Mouse (Mus musculus): ENCODE results near the gene Arl4a.
A peak's percentile ranks its signal among the peaks of the same experiment; 100 is the strongest.

Arl4a gene

DNA sequence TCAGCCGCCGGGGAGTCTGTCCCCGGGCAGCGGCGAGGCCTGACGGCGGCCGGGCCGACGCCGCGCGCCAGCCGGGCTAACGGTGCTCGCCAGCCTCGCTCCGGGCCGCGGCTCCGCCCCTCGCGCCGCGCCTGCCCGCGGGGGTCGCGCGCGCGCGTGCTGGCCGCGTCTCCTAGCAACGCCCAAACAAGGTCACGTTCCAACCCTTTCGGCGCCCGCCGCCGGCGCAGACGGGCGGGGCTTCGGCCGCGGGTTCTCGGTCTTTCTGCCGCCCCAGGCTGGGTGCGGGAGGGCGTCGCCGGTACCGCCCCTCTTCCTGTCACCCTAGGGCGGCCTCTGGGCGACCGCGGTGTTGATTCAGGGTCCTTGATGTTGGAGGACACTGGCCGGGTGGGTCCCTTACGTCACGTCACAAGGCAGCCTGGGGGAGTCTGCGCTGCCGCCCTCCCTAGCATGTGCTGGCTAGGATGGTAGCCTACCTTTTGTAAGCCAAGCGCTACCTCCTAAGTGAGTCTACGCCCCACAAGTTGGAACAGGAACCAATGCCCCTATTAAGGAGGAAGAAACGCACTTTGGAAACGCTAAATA is at the start of gene Arl4a:
TSS of gene Arl4a (minus strand) at position 150 of the 588 bp plus-strand sequence.
- peak; percentile 82 to 90 for DNase-seq (ENCODE audit: low spot score in 2 of 2)

DNA sequence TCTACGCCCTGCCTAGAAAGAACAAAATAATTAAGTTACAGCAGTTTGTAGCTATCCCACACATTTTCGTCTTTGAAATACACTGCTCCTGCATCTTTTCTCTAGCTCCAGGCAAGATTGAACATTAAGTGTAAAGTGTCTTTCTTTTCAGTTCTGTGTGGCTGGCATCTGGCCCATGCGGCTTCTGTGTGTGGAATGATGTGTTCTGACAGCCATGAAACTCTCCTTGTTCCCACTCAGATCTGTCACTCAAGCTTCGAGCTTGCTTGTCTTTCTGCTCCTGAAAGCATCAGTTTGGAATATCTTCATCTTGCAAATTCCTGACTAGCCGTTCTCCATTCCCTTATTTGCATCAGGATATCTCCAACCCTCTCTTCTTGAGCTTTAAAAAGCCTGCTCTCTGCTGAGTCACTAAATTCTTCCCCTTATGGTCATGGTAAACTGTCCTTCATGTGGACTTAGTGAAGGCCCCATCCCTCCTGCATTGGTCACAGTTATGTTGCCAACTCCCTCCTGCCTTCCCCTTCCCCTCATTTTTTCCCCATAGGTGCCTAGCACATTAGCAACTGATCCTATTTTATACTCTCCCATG is 48.0 kb upstream of the Arl4a start:
- no peak for DNase-seq (ENCODE audit: low spot score in 2 of 2)

DNA sequence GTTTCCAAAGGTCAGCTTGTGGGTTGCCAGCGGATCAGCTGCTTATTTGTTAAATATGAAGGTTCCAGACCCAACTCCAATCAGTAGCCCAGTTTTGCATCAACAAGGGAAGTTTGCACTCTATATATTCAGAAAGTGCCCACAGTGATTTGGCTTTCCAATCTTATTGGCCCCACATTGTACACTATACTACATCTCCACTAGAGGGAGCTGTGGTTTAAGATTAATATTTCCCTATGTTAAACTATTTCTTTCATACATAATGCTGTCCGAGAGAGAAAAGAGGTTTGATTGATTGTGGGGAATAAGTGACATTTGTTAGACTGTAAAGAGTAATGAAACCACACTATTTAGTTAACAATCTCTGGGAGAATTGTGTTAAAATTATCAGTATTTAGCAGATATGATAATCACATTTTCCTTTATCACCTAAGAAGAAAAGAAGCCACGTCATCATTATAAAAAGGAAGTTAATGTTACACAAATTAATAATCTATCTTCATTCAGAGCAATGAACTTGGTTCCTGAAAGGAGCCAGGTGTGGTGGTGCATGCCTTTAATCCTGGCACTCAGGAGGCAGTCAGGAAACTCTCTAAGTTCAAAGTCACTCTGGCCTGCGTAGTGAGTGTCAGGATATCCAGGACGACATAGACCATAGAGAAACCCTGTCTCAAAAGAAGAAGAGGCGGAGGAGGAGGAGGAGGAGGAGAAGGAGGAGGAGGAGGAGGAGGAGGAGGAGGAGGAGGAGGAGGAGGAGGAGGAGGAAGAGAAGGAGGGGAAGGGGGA is 44.8 kb upstream of the Arl4a start:
- no peak for DNase-seq (ENCODE audit: low spot score in 2 of 2)

DNA sequence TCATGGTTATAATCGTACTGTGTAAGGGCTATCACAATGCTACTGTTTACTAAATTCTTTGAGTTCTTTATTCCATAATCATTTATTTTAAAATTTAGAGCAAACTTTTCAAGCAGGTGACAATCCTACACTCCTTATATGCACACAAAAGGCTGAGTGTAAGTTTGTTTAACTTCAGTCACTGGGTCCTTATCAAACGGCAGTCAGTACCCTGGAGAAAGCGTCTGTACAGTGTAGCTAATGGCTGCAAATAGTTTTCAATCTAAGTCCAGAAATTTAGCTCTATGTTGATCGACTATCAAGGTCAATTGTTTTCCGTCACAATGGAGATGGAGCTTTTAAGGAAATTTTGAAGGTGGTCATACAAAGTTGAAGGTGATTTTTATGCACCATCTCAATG is 44.2 kb upstream of the Arl4a start:
- no peak for DNase-seq (ENCODE audit: low spot score in 2 of 2)

DNA sequence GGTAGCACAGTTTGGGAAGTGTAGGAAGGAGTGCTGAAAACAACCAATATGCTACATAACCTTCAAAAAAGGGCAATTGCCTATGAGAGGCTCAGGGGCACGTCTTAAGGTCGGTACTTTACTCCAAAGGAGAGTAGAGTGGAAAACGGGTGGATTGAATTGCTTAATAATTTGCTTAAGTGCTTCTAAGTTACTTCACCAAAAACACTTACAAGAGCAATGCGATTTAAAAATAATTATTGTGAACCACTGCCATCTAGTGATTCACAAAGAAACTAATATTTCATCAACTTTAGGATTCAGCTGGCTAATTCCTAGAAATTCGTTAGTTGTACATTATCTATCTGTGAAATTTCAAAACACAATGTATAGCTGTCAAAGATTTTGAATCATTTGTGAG is 35.8 kb upstream of the Arl4a start:
- no peak for DNase-seq (ENCODE audit: low spot score in 2 of 2)

DNA sequence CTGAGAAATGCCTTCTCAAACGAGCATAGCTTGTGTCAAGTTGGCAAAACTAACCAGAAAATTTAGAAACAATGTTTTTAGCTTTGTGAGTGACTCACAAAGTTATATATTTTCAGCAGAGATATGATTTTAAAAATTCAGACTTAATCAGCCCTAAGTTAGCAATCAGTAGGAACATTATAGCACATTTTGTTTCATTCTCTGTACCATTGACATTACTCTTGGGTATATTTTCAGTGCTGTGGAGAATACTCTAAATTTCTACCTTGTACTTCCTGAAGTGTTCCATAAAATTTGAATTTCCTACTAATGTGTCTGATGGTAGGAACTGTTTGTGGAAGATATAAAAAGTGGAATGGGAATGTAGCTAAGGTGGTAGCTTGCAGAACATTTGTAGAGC is 9.2 kb upstream of the Arl4a start:
- DNase-seq (ENCODE audit: low spot score in 2 of 2) = no peak

DNA sequence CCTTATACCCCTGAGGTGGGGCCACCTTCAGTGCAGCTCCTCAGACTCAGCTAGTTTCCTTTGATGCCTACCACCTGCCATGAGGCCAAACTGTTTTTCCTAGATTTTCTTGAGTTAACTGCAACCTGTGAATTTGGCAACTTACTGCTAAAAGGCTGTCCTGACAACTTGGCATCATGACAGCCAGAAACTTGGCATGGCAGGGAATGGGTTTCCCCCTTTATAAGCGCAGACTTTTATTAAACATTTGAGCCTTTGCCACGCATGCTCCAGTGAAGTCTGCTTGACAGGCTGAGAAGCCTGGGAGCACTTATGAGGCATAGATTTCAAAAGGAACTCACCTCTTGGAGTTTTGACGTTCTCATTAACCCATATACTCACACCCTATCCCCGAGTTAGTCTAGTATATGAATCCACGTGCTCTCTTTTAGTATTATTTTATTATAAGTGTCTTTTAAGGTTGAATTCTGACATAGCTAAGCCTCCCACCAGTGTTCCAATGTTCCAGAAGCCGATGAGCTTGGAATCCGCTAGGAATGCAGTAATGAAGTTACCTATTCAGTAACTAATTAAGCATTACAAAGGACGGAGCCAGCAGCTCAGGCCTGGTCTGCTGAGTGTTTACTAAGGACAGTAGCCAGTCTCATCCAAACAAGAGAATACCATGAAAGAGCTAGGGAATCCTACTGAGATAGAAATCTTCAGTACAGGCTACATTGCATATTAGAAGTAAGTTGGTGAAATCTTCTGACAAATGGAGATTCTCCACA is 6.2 kb upstream of the Arl4a start:
- DNase-seq (ENCODE audit: low spot score in 2 of 2) = no peak

DNA sequence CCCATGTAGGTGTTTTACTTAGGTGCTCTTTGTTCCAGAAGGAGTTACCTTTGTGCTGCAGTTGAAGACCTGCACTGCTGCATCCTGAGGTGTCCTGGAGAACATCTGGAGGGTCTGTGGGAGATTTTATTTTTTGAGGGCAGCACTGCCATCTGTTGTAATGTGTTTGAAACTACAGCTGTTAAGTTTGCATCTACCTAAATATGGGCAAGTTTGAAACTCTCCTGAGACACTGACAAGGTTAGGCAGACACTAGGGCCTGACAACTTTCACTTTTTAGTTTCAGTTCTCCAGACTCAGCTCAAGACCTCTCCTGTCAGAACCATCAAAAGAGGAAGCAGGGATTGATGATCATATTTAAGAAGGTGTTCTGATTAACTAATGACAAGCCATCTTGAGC is 2.2 kb upstream of the Arl4a start:
- no peak for DNase-seq (ENCODE audit: low spot score in 2 of 2)

DNA sequence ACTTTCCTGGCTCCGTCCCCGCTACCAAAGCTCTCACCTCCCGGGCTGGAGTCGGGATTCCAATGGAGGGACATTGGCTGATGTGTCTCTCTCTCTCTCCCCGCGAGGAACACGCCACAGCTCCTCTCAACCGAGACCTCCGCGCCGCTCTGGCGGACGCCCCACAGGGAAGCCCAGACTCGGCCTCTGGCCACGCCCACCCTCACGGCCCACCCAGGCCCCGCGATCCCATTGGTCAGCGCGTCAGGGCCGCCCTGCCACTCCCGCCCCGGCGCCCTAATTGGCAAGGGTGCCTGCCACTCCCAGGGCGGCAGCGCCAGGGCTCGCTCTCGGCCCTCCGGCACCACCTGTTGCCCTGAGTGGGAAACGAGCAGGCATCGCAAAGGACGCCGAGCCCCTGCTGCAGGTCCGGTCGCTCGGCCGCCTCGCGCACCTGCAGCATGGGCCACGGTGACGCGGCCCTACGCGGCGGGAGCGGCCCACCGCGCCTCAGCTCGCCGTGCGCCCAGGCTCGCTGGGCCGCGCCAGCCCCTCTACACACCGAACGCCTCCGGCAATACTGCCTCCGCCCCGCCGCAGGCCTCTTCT is 505 bp downstream of the Arl4a start:
- DNase-seq (ENCODE audit: low spot score in 2 of 2) = peak; percentile 99

DNA sequence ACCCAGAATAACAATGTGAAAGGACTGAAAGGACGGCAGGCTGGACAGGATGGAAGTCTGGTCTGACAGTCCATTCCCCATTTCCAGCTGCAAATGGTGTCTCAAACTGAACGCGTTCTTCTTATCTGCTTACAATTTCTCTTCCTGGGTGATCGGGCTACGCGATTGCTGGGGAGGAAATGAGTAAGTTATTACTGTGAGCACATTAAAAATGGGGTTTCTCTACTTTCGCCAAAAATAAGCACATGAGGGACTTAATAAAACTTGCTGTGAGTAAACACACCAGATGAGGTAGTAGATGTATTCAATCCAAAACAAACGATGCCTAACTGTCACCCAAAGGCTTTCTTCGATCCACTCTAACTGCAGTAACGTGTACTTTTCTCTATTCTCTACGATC is 1.2 kb downstream of the Arl4a start:
- peak in 1 of 2 experiments; percentile 11 for DNase-seq (ENCODE audit: low spot score in 2 of 2)

DNA sequence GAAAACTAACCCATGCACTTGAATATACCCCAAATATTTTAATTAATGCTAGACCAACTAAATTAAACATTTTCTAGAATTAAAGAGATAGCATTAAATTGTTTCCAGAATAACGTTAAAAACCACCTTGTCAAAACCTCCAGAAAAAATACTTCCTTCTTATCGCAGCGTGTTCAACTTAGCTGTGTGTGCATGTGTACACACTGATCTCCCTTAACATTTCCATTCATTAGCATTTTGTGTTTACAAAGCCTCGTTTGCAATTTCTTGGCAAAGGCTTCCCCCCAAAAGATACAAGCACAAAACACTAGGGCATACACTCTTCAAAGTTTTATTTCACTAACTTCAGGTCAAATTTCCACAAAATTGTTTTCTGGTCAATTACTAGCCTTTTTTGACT is 2.3 kb downstream of the Arl4a start:
- DNase-seq (ENCODE audit: low spot score in 2 of 2) = no peak

DNA sequence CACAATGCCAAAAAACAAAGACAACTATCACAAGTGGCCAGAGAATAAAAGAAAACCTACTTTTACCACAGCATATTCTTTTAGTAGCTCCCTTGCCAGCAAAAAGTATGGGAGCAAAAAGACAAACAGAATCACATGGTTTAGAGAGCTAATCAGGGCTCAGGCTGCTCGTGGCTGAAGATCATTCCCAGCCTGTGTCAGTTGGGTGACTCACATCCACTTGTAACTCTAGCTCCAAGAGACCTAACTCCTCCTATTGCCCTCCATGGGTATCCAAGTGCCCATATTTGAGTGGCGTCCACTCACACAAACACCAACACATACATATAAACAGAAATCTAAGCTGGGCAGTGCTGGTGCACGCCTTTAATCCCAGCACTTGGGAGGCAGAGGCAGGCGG is 8.6 kb downstream of the Arl4a start:
- no peak for DNase-seq (ENCODE audit: low spot score in 2 of 2)

DNA sequence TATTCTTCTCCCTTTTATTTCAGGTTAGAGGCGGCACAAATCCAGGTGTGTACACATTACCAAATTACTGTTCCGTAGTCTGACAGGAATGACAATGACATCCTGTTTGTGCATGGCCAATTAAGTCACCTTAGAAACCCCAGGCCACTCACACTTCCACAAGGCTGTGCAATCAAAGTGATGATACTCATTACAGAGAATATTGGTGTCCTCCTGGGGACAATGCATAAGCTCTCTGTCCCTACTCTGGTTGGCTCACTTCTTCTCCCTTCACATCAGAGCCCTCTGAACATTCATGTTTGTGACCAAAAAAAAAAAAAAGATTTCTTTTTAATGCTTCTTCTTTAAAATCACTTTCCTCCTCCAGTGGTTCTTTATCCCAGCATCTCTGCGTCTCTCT is 10.0 kb downstream of the Arl4a start:
- DNase-seq (ENCODE audit: low spot score in 2 of 2) = no peak

DNA sequence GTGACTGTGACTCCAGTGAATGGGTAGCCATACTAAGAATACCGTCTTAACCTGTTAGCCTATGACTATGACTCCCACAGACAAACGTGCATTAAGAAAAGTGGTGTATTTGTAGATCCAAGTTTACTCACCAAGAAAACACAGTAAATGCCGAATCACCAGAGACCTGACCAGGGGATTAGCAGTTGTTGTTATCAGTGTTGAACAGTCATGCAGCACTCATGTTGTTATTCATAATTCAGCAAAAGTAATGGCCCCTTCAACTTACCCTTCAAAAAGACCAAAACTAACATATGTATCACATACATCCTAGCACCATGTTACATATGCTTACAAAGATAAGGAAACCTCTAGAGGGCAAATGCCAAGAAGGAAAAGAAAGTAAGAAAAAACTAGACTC is 10.4 kb downstream of the Arl4a start:
- no peak for DNase-seq (ENCODE audit: low spot score in 2 of 2)

DNA sequence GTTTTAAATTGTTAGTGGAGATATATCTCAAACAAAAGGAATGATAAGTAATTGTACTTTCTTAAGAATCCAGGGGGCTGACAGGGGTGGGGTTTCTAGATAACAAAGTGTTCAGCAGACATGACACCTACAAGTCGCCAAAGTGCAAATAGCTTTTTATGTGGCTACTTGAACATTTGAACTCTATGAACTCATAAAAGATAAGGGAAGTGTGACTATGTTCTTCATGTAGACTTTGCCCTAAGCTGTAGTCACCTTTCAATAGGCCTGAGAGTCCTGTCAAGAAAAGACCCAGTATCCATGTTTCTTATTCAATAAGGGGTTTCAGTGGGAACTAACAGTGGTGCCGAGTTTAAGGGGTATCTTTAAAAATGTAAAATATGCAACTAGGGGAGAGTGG is 13.9 kb downstream of the Arl4a start:
- no peak for DNase-seq (ENCODE audit: low spot score in 2 of 2)

DNA sequence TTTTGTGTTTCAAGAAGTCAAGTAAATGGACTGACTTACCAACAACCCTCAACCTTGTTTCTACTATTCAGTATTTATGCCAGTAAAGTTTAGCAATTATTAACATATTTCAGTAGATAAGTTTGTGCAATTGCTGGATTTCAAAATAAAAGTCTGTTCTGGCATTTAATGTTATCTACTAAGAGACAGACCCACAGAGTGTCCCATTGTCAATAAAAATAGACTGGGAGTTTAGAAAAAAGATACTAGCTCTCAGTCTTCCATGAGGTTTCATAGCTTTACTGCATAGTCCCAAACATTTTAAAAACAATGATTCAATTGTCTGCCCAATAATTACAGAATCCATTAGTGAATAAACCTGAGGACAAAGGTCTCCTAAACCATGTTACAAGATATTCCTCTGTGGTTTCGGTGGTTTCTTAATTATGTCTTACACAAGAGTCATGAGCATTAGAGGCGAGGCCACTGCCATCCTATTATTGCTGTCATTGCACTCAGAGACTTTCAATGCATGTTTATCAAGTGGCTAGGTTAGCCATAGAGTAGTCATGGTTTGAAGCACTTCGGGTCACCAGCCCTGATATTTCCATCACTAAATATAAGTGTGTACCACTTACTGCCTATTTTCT is 14.7 kb downstream of the Arl4a start:
- DNase-seq (ENCODE audit: low spot score in 2 of 2) = no peak

DNA sequence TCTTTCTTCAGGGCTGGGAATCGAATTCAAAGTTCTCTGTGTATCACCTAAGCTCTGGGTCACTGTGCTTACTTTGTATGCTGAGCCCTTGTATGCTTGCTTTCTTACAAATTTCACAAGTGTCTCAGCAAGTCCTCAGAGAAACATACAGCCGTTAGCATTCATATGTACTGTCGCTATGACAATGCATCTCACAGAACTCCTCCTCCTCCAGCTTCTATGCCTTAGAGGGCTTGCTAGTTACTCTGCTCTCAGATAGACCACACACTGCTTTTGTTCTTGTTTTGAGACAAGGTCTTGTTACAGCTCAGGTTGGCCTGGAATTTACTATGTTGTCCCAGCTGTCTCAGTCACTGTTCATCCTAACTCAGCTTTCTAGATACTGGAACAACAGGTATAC is 15.5 kb downstream of the Arl4a start:
- DNase-seq (ENCODE audit: low spot score in 2 of 2) = no peak

DNA sequence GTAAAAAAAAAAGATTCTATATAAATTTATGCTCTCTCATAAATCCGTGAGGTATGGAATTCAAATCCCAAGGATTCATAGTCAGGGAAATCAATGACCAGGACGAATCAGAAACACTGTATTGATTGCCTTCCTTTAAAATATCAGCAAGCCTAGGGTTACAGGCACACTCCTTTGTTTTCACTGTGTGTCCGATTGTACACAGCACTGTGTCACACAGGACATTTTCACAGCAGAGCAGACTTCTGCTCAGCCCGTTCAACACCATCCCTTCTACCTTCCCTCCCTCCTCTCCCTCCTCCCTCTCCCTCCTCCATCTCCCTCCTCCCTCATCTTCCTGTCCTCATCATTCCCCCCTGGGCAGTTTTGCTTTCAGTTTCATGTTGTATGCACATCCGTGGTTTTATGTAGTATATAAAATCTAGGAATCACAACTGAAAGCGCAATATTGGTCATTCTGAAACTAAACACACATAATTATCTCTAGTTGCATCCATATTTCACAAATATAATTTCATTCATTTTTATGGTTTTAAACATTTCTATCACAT is 19.8 kb downstream of the Arl4a start:
- no peak for DNase-seq (ENCODE audit: low spot score in 2 of 2)

DNA sequence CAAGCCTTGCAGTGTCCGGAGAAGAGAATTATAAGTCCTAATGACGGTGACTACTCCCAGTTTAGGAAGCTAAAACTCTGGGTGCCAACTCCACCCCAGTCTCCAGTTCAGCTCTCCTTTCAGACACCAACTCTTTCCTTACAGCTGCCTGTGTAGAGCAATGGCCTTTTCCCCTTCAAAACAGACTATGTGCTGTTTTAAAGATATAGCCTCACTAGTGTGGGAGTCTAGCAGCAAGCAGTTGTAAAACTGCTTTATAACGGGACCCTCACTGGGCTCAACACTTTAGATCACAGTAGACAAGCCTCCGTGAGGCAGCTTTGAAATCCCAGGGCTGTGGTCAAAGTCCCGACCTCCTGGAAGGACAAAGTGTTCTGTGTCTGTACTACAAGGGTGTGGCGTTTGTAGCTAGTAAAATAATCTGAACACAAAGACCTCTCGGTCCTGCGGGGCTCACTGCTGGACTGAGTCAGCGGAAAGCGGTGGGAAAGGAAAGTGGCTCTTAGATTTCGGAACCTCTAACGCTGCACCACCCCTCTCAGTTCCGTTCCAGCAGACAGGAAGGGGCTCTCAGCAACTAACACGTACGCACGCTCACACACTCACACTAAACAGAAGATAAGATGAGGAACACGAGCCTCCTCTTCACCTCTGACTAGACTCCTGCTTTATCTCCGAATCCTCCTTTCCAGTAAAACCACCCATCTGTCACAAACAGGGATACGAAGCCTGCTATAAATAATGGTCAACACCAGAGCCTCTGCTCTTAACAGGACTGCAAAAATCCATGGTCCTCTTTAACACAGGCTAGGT is 21.0 kb downstream of the Arl4a start:
- peak; percentile 48 to 69 for DNase-seq (ENCODE audit: low spot score in 2 of 2)

DNA sequence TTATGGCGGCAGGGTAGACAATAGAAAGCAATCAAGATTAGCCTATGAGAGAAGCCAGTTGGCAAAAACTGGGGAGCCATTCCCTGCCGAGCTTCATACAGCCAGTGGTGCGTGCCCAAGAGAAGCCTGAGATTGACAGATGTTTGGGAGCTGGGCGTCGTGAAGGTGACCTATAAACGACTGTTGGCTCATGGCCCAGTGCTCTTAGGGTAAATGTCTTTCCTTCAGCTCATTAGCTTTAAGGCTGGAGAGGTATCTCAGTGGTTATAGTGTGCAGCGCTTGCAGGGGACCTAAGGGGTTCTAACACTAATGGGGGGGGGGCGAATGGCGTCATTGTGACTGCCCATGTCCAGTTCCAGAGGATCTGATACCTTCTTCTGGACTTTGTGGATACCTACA is 21.8 kb downstream of the Arl4a start:
- DNase-seq (ENCODE audit: low spot score in 2 of 2) = no peak

DNA sequence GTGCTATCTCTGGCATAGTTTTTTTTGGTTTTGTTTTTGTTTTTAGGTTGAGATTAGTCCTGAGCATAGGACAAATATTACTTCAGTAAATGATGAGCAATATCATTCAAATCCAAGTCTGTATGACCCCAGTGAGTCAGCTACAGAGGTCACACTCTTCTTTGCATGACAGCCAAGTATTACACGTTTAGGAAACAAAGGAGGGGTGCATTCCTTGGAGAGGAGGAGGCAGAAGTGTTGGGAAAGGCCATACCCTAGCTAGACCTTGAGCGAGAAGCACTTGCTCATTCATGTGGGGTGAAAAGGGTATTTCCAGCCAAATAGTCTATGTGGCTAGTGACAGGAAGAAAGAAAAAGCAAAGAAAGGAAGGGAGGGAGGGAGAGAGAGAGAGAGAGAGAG is 28.0 kb downstream of the Arl4a start:
- DNase-seq (ENCODE audit: low spot score in 2 of 2) = no peak
